Mouse (Mus musculus) erythroblast, adult 5-6 weeks (primary cell): ENCODE data around the gene Rasal2. TPM values are rescaled to one million over a fixed set of nuclear protein-coding genes. Genes with fewer than 3 reads are reported as not detected.

ENCODE experiments used
- ATAC-seq: replicated peaks from 2 replicates; pipeline ENCODE4 v1.8.0; 2016; ENCODE audit warnings: moderate number of reproducible peaks, mild to moderate bottlenecking, moderate TSS enrichment, inconsistent platforms; ENCODE audit not compliant: poor library complexity, low FRiP score, severe bottlenecking
- total RNA-seq, 2 experiments: library from RNA; stranded (forward) in 1 of 2; stranded (reverse) in 1 of 2; fragments of 150-400 nt in 1 of 2; fragments of 200-764, 138-1000 nt in 1 of 2; gene quantifications; 2 replicates each; pipeline versions ENCODE4 v1.2.3 to v1.2.4; 2015 to 2017; ENCODE audit warnings: low replicate concordance in 2 of 2

The Rasal2 gene
- total RNA-seq, 2 experiments from 2014 or later: under 0.01 to 0.85 TPM

DNA sequence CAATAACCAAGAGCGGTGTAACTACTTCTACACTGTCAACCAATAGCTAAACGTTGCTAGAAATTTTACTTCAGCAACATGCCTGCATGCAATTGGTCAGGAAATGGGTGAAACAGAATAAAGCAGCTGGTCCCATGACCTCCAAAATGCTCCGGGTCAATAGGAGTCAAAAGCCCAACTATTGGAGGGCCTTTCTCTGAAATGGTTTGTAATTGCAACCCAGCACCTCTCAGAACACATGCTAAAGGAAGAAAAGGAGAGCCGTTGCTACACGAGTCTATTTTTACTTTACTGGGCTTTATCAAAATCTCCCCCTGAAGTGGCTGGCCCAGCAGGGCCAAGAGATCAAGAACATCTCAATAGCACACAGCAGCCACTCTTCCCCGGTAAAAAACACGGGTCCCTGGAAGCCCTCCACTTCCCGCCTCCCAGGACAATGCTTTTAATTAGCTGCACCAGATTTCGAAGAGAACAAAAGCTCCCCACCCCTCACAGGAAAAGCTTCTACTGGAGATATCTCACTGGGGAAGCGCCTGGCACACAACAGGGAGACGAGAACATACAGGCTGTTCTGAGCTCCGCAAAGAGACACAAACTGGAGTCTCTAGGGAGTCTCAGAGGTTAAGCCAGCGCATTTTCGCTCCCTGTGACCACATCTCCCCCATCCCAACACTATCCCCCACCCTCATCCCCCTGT lies 30.8 kb upstream of the Rasal2 start:
- no peak for ATAC-seq

DNA sequence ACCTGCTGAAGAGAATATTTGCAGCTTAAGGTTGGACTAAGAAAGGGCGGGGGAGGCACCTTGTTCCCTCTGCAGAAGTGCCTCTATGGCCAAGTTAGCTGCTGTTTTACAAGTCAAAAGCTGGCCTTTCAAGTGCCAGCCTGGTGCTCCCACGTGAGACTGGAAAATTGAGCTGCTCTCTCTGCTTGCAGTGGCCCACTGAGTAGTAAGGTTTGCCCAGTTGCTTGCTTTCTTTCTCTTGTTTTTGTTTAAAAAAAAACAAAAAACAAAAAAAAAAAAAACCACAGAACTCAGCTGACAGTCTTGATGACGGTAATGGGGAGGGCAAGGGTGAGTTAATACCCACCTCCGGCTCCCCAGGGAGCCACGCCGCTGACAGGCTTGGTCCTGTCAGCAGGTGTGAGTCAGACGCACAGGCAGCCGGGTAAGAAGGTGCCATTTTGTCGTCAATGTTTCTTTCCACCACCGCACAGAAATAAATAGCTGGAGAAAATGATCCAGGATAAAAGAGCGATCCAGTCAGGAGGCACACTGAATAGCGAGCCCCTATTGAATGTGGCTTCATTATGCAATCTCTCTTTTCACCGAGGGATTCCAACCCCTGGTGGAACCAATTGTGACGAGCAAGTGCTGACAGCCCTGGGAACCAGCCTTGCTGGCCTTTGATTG lies 27.7 kb upstream of the Rasal2 start:
- no peak for ATAC-seq

DNA sequence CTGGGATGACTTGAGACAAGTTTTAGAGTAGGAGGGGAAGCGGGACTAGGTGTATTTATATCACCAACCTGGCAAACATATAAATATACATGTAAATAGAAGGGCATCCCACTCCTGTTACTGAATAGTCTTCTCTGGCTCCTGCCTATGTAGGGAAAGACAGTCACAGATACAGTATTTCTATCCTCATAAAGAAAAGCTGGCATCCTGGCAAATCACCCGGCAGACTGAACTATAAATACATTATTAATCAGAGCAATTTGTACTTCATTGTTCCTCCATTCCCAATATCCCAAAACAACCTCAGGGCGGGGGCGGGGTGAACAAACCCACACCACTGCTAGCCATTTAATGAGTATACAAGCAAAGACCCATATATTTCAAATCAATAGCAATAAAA lies 26.7 kb upstream of the Rasal2 start:
- ATAC-seq: no peak

DNA sequence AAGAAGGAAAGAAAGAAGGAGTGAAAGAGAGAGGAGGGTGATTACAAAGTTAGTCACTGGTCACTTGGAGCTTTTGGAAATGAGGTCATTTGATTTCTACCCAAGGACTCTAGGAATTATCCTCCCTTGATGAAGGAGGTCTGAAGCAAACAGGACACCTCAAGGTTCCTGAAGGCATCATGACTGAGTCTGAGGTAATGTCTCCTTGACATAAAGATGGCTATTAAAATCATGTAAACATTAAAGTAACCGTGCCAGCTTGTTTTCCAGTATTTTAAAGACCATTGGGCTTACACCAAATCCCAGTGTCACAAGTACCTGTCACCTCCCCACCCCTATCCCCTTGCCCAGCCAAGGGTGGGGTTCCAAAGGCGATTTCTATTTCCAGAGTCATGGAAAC lies 25.9 kb upstream of the Rasal2 start:
- no peak for ATAC-seq

DNA sequence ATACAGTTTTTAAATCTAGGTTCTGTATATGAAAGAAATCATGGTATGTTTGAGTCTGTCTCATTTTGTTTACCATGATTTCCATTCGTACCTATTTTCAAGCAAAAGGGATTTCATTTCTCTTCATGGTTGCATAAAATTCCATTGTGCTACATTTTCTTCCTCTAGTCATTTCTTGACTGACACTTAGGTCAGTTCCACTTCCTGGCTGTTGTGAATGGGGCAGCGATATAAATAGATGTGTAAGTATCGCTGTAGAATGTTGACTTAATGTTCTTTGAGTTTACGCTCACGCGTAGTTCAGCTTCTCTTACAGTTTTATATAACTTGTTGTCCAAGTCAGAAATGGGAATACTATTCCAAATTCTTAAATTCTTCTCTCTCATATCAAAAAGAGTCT lies 23.5 kb upstream of the Rasal2 start:
- no peak for ATAC-seq

DNA sequence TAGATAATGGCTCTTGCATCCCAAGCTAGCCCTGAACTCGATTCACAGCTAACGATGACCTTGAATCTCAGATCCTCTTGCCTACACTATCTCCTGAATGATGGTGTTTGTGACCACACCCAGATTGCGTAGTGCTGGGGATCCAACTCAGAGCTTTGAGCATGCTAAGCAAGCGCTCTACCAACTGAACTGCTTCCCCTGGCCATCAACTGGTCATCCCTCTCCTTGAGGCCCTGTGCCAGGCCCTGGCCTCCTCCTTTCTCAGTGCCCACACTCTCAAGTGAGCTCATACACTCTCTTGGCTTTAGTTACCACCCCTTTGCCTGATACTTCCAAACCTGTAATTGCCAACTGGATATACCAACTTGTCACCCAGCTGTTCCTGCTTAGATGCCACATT lies 22.0 kb upstream of the Rasal2 start:
- ATAC-seq: no peak

GRCm38 (mm10) chr1:157433316-157433715 lies 20.9 kb upstream of the Rasal2 start:
- no peak for ATAC-seq

DNA sequence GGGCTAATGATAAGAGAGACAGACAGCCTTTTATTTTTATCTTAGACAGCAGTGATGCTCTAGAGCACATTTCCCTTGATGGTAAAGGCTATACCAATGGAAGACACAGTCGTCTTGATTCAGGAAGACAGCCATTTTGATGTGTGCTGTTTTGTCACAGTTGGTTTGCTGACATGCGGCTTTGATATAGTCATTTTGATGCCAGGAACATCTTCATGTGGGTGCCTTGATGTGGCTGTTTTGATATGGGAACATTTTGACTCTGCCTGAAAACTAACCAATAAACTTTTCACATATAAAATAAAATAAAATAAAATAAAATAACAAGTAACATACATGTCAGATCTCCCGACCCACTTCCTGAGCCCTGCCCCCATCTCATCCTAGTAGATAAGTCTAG lies 16.0 kb upstream of the Rasal2 start:
- no peak for ATAC-seq

DNA sequence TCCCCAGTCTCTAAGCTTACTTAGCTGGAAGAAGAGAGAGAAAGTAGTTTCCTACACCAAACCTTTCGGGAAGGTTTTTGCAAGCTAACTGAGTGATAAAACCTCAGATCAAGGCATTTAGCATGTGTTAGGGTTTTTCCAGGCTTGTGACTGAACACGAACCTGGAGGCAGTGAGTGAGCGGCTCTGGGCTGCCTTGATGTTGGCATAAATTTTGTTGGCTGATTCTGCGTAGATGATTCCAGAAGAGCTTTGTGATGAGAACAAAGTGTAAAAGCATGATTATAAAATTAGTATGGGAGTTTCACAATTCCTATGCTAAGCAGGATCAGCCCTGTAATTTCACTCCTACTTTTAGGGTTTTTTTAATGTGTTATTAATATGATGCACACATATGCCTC lies 15.2 kb upstream of the Rasal2 start:
- no peak for ATAC-seq

DNA sequence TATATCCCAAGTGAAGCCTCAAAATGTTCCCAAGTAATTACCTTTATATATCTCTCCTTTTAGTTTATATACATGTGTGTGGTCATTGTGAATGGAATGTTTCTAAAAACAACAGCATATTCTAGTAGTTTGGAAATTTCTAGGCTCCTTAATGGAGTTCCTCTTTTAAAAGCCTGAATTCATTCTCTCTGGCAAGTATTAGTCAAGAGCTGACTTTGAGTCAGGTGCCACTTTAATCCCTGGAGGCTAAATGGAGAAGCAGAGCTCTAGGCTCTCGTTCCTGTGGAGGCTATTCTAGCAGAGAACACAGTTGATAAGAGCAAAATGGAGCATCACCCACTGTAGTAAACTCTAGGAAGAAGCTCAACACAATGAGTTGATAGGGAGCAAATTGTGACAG lies 14.5 kb upstream of the Rasal2 start:
- ATAC-seq: no peak

DNA sequence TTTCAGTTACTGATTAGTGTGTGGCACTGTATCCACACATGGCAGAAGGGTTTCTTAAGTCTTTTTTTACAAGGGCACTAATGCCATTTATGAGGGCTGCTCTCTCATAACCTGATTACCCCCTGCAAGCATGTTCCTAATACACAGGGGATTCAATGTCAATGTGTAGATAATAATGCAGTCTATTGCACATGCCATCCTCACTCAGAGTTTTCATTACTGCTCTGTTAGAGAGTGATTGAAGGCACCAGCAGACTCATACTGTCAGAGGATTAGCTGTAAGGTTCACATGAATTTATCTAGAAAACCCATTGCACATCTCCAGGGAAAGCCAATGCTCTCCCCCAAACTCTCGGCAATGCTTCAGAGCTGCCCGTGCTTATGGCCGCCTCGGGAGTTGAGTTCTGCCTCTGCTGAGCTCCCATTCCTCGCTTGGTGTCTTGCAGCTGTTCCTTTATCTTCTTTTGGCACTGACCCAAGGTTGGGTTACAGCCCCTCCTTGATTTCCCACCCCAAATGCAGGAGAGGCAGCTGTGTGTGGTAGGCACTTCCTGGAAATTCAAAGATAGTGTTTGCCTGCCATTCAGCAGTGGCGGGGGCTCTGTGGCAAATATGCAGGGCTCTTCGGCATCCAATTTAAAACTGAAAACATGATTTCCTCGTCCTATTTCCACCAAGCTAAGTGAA lies 13.5 kb upstream of the Rasal2 start:
- no peak for ATAC-seq

- no peak for ATAC-seq
These were observed 5.5 kb upstream of the Rasal2 start for GRCm38 (mm10) chr1:157417861-157418260.

GRCm38 (mm10) chr1:157417414-157417813 lies 5.0 kb upstream of the Rasal2 start:
- no peak for ATAC-seq

DNA sequence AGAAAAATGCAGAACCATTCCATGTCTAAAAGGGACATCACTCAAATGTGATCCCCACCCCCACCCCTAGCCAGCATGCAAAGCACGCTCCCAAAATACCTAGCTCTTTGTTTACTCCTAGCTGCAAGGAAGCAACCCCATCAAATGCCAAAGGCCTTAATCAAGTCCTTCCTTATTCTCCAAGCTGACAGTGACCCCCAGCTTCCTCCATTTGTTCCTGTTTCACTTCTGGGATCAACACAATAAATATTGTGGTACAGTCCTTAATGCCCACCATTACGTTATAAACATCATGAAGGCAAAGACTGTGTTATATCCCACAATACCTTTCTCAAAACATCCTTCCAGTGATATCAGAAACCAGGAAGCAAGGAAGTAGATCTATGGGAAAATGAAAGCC lies 4.2 kb upstream of the Rasal2 start:
- no peak for ATAC-seq

GRCm38 (mm10) chr1:157415771-157416170 lies 3.4 kb upstream of the Rasal2 start:
- ATAC-seq: no peak

- 0 out of 2 replicates have a peak, but pooled peaks have one; percentile 43 for ATAC-seq
These were observed 549 bp downstream of the Rasal2 start for GRCm38 (mm10) chr1:157411711-157412380.

DNA sequence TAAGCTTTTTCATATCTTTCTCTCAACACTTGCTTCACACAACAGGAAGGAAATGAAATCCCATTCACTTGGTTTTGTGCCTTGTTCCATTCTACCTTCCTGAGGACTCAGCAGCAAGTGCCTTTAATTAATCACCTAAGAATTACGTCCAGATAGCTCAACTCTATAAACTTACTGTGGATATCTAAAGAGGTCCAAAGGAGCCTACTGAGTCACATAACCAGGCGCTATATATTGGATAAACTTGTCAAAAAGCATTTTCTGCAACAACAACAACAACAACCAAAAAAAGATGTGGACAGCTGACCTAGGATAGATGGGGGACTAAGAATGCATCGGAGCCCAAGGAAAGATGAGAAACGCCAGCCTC lies 1.1 kb downstream of the Rasal2 start:
- no peak for ATAC-seq

DNA sequence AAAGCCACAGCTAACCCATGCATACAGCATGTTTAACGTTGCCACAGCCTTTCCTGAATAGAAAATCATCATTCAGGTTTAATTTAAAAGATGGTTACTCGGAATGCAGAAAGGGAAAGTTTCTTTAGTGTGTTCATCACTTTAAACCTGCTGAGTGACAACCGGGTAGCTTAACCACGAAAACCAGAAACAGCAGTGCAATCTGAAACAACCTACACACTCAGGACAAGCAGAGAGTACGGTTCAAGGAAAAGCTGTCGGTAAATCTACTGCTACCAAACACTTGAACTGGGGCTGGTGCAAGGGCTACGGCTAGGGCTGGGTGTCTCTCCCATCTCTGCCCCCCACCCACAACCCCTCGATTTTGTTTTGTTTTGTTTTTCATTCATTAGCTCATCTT lies 1.5 kb downstream of the Rasal2 start:
- ATAC-seq: no peak

DNA sequence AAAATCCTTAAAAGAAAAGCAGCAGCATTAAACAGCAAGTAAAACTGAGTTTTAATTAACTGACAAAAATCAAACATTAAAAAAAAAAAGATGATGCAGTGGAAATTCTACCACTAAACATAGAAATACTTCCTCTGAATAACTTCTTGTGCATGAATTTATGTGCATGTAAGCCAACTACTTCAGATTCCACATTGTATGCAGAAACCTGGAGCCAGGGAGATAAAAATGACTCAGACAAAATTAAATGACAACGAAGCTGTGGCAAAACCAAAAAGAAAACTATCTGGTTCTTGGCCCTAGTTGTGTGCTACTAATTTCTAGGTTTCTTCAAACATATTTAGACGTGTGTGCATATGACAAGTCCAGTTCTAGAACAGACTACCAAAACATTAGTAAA lies 2.7 kb downstream of the Rasal2 start:
- no peak for ATAC-seq

DNA sequence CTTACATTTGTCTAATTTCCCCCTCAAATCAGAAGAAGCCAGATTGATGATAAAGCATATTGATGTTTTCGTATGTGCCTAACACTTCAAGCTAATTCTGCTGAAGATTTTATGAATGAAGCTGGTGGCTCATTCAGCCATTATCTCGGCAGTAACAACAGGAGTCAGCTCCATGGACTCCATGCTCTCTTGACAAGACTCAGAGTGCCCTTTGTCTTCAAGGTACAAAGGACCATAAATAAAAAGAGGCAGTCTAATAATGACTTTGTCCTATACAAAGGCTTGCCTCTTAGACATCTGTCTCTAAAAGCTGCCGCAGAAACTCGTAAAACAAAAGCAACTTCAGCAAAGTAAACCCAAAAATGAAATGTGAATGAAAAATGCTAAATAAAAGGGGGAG lies 24.4 kb downstream of the Rasal2 start:
- no peak for ATAC-seq

DNA sequence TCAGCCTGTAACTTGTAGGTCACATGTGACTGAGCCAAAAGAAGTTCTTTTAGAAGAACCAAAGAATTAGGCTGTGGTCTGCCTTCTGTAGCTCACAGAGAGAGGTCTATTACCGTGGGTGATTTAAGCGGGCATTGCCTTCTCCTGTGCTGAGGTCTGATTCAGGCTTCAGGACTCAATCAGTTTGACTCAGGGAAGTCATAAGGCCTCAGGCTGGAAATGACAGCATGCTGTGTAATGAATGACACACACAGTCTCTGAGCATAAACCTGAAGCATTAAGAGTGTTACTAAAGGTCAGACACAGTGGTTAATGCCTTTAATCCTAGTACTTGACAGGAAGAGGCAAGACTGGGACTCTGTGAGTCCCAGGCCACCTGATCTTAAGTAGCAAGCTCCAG lies 31.7 kb downstream of the Rasal2 start:
- ATAC-seq: no peak
